Mouse (Mus musculus) kidney, postnatal 0 days (tissue): ENCODE data around the gene Fopnl. TPM values are rescaled to one million over a fixed set of nuclear protein-coding genes. Genes with fewer than 3 reads are reported as not detected.

ENCODE experiments used
- ATAC-seq: fragments of 200-750 bp; cut with Nextera tagmentation; replicated peaks from 2 replicates; pipeline ENCODE4 v1.8.0; 2017; ENCODE audit warnings: low read depth, moderate number of reproducible peaks, moderate TSS enrichment, moderate library complexity; ENCODE audit not compliant: low FRiP score
- DNase-seq: peaks from one replicate; pipeline ENCODE4 v3.0.0-alpha.2; 2016; ENCODE audit warnings: low spot score
- H3K27ac ChIP-seq: fragments of 300-500 bp; sonication (generic); 2 replicates; pipeline ENCODE4 v1.5.1; 2014; ENCODE audit warnings: mild to moderate bottlenecking
- H3K27me3 ChIP-seq: fragments of 300-500 bp; sonication (generic); 2 replicates; pipeline ENCODE4 v1.6.1; 2014; ENCODE audit warnings: low read length, mixed read lengths; ENCODE audit not compliant: insufficient read depth
- H3K36me3 ChIP-seq: fragments of 300-500 bp; sonication (generic); 2 replicates; pipeline ENCODE4 v1.6.1; 2014; ENCODE audit warnings: low read length, mixed read lengths; ENCODE audit not compliant: insufficient read depth
- H3K4me1 ChIP-seq: fragments of 300-500 bp; sonication (generic); replicated peaks from 2 replicates; pipeline ENCODE4 v1.6.1; 2014; ENCODE audit warnings: antibody characterized with exemption, low read length, mixed read lengths; ENCODE audit not compliant: insufficient read depth
- H3K4me2 ChIP-seq: fragments of 300-500 bp; sonication (generic); 2 replicates; pipeline ENCODE4 v1.6.1; 2014; ENCODE audit warnings: mild to moderate bottlenecking, low read length, moderate library complexity, mixed read lengths
- H3K4me3 ChIP-seq: fragments of 300-500 bp; sonication (generic); replicated peaks from 2 replicates; pipeline ENCODE4 v1.5.1; 2014; ENCODE audit warnings: low read depth, low read length
- H3K9ac ChIP-seq: fragments of 300-500 bp; sonication (generic); 2 replicates; pipeline ENCODE4 v1.6.1; 2014; ENCODE audit warnings: low read depth, low read length
- H3K9me3 ChIP-seq: fragments of 300-500 bp; sonication (generic); replicated peaks from 2 replicates; pipeline ENCODE4 v1.6.1; 2016; ENCODE audit warnings: low read length, inconsistent platforms, mixed read lengths
- CTCF ChIP-seq: IDR thresholded peaks from 2 replicates; pipeline ENCODE4 v1.5.1; 2016; ENCODE audit warnings: antibody characterized with exemption, low read depth, mild to moderate bottlenecking, moderate library complexity
- WGBS: fragments of 180-500 bp; shearing (Covaris S2); extraction: QIAGEN DNeasy Blood & Tissue Kit; methylation state at CpG from one replicate; pipeline ENCODE4 v1.1.7; 2014; 5-methylcytosine and 5-hydroxymethylcytosine counted together
- polyA plus RNA-seq: library from polyadenylated mRNA; unstranded; fragments of >200 nt; fragmentation: Nextera tagmentation; extraction: Ambion mirVana; gene quantifications from 2 replicates; pipeline ENCODE4 v1.2.1, GENCODE M21; 2015

The Fopnl gene
- polyA plus RNA-seq, 1 experiment from 2014 or later, result 144 TPM

- Histone ChIP-seq H3K4me1 (no peaks in the 10 kb centered on the region), H3K9ac (no peak overlapping the region), H3K27me3 (no peaks in the 10 kb centered on the region), H3K36me3 (peaks cover 9% of the 10 kb centered on the region; the same call in 1 of the 2 replicates), H3K4me3 (no peak overlapping the region), H3K27ac (no peak overlapping the region), H3K9me3 (no peaks in the 10 kb centered on the region), H3K4me2 (no peak overlapping the region)
- ATAC-seq, result no peak
- DNase-seq, result no peak
- TF ChIP-seq CTCF, result no peak
- WGBS, result 79% methylated on average over 3 of the region's 3 CpGs
These were observed 7.4 kb downstream of the Fopnl start for GRCm38 (mm10) chr16:14309833-14310232.

GRCm38 (mm10) chr16:14308245-14309073 lies 8.7 kb downstream of the Fopnl start:
- H3K27ac ChIP-seq, result no peak overlapping the region
- no peak overlapping the region for H3K4me2 ChIP-seq
- TF ChIP-seq CTCF, result no peak
- H3K4me1 ChIP-seq, result no peaks in the 10 kb centered on the region
- 86% methylated on average over 6 of the region's 6 CpGs for WGBS
- DNase-seq, result no peak
- ATAC-seq, result no peak
- H3K9ac ChIP-seq, result no peak overlapping the region
- no peaks in the 10 kb centered on the region for H3K9me3 ChIP-seq
- H3K36me3 ChIP-seq, result peaks cover 9% of the 10 kb centered on the region; the same call in 1 of the 2 replicates
- no peaks in the 10 kb centered on the region for H3K27me3 ChIP-seq
- H3K4me3 ChIP-seq, result no peak overlapping the region

GRCm38 (mm10) chr16:14307373-14307772 lies 9.8 kb downstream of the Fopnl start:
- no peak for ATAC-seq
- no peak overlapping the region for H3K9ac ChIP-seq
- H3K36me3 ChIP-seq, result 0 out of 2 replicates have a peak, but pooled peaks cover 4% of the 10 kb centered on the region
- no peaks in the 10 kb centered on the region for H3K27me3 ChIP-seq
- no peak overlapping the region for H3K4me3 ChIP-seq
- no peaks in the 10 kb centered on the region for H3K9me3 ChIP-seq
- TF ChIP-seq CTCF, result no peak
- no peak overlapping the region for H3K4me2 ChIP-seq
- H3K27ac ChIP-seq, result no peak overlapping the region
- WGBS, result 89% methylated on average over 1 of the region's 1 CpGs
- no peaks in the 10 kb centered on the region for H3K4me1 ChIP-seq
- no peak for DNase-seq

GRCm38 (mm10) chr16:14306451-14306850 lies 10.8 kb downstream of the Fopnl start:
- 0 out of 2 replicates have a peak, but pooled peaks cover 4% of the 10 kb centered on the region for H3K36me3 ChIP-seq
- no peaks in the 10 kb centered on the region for H3K4me1 ChIP-seq
- H3K4me3 ChIP-seq, result no peak overlapping the region
- H3K9me3 ChIP-seq, result no peaks in the 10 kb centered on the region
- no peak for DNase-seq
- no peak overlapping the region for H3K9ac ChIP-seq
- TF ChIP-seq CTCF, result no peak
- no peaks in the 10 kb centered on the region for H3K27me3 ChIP-seq
- WGBS, result 81% methylated on average over 1 of the region's 1 CpGs
- no peak overlapping the region for H3K4me2 ChIP-seq
- no peak overlapping the region for H3K27ac ChIP-seq
- ATAC-seq, result no peak

GRCm38 (mm10) chr16:14304791-14305190 lies 12.4 kb downstream of the Fopnl start:
- H3K27me3 ChIP-seq, result no peaks in the 10 kb centered on the region
- H3K9me3 ChIP-seq, result no peaks in the 10 kb centered on the region
- H3K9ac ChIP-seq, result no peak overlapping the region
- H3K4me1 ChIP-seq, result no peaks in the 10 kb centered on the region
- 84% methylated on average over 3 of the region's 3 CpGs for WGBS
- H3K27ac ChIP-seq, result no peak overlapping the region
- no peak for TF ChIP-seq CTCF
- ATAC-seq (no peak), DNase-seq (no peak)
- peaks cover 13% of the 10 kb centered on the region for H3K36me3 ChIP-seq
- H3K4me2 ChIP-seq, result no peak overlapping the region
- no peak overlapping the region for H3K4me3 ChIP-seq

GRCm38 (mm10) chr16:14303676-14304075 lies 13.5 kb downstream of the Fopnl start:
- H3K4me1 ChIP-seq, result no peaks in the 10 kb centered on the region
- H3K27me3 ChIP-seq, result no peaks in the 10 kb centered on the region
- DNase-seq (no peak), ATAC-seq (peak; percentile 64; the same call in 1 of the 2 replicates)
- WGBS, result 63% methylated on average over 7 of the region's 7 CpGs
- H3K4me3 ChIP-seq, result no peak overlapping the region
- TF ChIP-seq CTCF, result no peak
- peak overlapping the region; percentile 39; the same call in 1 of the 2 replicates for H3K27ac ChIP-seq
- H3K4me2 ChIP-seq, result no peak overlapping the region
- H3K9ac ChIP-seq, result no peak overlapping the region
- peaks cover 16% of the 10 kb centered on the region for H3K36me3 ChIP-seq
- no peaks in the 10 kb centered on the region for H3K9me3 ChIP-seq
